Mouse (Mus musculus): ENCODE results near the gene Rbbp5.

The Rbbp5 gene

GRCm38 (mm10) chr1:132506058-132506457 is 28.9 kb downstream of the Rbbp5 start, which contains the start of gene Tmem81:
Gene Tmem81, plus strand, starts transcription at chr1:132506230.
- no peak for DNase-seq

DNA sequence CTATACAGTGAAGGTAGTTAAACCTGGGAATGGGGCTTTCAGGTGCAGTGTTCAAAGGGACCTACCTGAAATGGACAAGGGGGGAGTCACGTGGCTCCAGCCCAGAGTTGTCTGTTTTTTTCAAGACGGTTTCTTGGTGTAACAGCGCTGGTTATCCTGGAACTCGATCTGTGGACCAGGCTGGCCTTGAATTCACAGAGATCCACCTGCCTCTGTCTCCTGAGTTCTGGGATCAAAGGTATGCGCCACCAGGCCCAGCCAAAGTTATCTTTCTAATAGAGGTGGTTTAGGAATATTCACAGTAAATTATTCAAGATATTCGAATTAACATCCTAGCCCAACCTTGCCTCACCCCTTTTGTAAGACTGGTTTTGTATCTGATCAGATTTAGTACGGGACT is 29.5 kb downstream of the Rbbp5 start:
- DNase-seq: no peak

DNA sequence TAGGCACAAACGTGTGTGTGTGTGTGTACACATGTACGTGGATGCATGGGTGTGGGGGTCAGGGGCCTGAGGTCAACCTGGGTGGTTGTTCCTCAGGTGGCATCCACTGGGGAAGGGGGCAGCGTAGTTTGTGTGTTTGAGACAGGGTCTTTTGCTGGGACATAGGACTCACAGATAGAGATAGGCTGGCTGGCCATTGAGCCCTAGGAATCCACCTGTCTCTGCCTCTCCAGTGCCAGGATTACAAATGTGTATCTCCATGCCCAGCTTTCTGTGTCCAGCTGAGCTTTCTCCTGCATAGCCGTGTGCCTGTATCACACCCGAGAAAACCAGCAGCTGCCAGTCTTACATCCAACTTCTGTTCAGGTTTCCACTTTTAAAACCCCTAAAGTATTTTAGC is 32.6 kb downstream of the Rbbp5 start:
- DNase-seq: no peak

GRCm38 (mm10) chr1:132511521-132511920 is 34.4 kb downstream of the Rbbp5 start:
- DNase-seq: no peak

DNA sequence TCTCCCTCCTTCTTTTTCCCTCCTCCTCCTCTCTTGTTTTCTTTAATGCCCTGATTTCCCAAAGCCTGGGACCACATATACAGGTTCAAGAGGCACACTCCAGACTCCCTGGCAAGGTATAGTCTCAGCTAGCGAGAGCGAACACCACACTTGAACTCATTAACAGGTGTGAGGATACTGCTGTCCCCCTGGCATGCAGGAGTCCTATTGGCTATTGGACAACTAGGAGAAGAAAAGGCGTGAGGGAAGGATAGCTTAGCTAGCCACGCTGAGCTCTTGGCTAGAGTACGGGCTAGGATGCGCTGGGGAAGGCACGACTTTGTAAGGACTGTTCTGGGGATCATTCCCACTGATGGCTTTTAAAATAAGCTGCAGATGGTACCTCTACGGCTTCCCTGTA is 34.9 kb downstream of the Rbbp5 start:
- no peak for DNase-seq

DNA sequence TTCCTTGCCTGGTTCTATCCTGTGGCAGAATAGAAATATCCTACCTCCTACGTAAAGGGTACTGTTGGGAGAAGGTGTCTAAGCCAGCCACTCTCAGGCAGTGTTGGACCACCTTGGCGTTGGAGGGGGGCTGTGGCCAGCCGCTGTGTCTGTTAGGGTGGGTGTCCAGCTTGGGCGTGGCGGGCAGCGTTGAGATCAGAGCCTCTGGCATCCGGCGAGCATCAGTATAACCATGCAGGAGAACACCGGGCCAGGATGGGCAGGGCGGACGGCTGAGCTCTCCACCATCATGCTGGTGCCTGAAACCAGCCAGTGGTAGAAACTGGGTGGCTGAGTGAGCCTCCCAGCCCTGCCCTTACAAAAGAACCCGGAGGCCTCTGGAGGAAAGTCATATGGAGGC is 38.2 kb downstream of the Rbbp5 start:
- DNase-seq: no peak

GRCm38 (mm10) chr1:132516776-132517175 is 39.6 kb downstream of the Rbbp5 start:
- DNase-seq: no peak

GRCm38 (mm10) chr1:132518621-132519020 is 41.5 kb downstream of the Rbbp5 start:
- no peak for DNase-seq

GRCm38 (mm10) chr1:132519734-132520133 is 42.6 kb downstream of the Rbbp5 start:
- no peak for DNase-seq

GRCm38 (mm10) chr1:132520764-132521163 is 43.6 kb downstream of the Rbbp5 start:
- peak; percentile 70 for DNase-seq

- DNase-seq: no peak
These were observed 45.9 kb downstream of the Rbbp5 start for GRCm38 (mm10) chr1:132523048-132523447.

DNA sequence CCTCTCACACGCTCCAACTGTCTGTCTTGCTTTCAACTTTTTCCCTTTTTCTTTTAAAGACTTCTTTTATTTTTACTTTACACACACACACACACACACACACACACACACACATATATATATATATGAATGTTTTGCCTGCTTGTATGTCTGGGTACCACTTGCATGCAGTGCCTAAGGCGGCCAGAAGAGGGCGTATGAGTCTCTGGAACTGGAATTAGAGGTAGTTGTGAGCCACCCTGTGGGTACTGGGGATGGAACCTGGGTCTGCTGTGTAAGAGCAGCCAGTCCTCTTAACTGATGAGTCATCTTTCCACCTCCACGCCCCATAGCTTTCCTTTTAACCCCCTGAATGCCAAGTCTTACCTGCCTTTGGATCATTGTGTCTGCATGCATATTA is 46.8 kb downstream of the Rbbp5 start:
- peak; percentile 61 for DNase-seq

DNA sequence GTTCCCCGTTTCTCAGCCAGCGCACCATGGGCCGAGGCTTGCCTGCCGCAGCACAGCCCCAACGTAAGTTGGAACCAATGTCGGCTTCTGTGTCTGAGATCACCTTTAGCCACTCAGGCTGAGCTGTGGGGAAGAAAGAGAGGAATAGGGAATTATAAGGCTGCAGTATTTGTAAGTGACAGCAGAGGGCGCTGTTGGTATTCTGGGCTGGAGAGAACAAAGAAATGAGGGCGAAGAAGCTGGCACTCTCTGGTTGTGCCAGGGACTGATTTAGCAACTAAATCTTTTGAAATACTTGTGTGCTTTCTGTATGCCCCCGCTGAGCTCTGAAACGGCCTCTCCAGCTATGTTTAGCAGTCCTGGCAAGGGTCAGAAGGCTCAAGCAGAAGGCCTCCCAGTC is 48.7 kb downstream of the Rbbp5 start:
- peak; percentile 82 for DNase-seq

DNA sequence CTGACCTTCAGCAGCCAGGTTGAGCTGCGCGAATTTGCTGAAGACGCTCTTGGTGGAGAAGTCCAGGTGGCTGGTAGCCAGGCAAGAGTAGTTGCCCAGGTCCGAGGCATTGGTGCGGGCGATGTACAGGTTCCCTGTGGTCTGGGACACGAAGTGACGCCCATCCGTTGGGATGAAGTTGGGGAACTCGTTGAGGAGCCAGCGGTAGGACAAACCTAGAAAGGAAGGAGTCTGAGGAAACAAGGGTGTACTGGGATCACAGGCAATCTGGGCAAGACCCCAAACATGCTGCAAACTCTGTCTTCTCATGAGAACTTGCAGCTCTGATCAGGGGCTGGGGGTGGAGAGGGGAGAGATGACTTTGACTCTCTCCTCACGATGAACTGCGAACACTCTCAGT is 50.9 kb downstream of the Rbbp5 start:
- DNase-seq: no peak

DNA sequence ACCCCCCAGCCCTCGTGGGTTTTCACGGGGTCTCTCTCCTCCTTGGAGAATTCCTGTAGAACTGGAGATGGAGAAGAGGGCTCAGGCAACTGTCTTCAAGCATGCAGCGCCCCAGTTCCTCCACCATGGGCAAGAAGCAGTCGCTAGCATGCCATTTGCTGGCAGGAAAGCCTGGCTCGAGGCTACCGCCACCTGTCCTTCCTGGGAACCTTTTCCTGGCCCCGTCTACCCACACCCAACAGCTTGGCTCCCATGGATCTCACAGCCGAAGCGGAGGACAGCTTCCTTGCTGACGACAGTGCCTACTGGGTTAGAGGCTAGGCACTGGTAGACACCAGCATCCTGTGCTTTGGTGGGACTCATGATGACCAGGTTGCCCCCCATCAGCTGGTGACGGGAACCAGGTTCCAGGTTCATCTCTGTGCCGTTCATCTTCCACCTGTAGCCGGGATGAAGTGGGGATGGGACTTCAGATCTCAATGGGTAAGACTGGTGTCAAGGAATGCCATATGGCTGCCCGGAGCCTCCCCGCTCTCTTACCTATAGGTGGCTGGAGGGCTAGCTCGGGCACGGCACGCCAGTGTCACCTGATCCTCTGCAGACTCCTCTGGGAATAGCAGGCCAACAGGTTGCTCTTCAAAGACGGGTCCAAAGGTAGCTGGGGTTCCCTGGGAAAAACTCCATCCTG is 51.6 kb downstream of the Rbbp5 start:
- no peak for DNase-seq

DNA sequence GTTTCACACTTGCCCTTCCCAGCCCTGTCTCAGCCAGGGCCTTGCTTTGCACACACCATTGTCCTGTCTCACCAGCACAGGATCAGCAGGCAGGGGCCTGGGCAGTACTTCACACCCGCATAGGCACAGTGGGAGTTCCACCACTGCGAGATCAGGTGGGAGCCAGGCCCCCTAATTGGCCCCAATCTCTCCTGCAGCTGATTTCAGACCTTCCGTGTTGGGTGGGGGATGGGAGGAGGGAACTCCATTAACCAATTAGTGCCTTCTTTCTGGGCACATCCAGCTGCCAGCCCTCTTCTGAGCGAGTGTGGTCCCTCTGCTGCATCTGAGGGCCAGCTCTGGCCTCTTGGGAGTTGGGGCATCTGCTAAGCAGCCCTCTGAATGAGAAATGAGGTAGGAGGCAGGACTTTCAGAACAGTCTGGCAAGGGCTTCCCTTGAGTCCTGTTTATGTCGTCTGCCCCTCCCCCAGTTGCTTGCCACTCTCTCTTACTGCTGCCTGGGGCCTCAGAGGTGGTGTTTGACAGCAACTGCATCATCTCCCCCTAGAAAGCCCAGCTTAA is 53.5 kb downstream of the Rbbp5 start:
- DNase-seq: no peak

GRCm38 (mm10) chr1:132532521-132532920 is 55.4 kb downstream of the Rbbp5 start:
- no peak for DNase-seq

GRCm38 (mm10) chr1:132533840-132534239 is 56.7 kb downstream of the Rbbp5 start:
- no peak for DNase-seq

DNA sequence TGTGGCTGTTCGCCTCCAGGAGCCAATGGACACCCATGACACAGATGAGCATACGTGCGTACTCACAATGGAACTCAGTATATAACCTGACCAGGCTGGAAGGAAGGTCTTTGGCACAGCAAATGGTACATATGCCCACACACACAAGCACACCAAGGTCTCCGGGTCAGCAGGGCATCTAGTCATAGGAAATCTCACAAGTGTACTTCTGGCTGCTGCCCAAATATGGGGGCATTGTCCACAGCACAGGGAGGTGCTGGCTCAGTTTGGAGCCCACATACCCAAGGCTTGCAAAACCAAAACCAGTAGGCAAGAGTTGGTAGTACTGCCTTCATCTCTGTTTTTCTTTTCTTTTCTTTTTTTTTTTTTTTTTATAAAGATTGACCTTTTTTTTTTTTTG is 58.4 kb downstream of the Rbbp5 start:
- no peak for DNase-seq

DNA sequence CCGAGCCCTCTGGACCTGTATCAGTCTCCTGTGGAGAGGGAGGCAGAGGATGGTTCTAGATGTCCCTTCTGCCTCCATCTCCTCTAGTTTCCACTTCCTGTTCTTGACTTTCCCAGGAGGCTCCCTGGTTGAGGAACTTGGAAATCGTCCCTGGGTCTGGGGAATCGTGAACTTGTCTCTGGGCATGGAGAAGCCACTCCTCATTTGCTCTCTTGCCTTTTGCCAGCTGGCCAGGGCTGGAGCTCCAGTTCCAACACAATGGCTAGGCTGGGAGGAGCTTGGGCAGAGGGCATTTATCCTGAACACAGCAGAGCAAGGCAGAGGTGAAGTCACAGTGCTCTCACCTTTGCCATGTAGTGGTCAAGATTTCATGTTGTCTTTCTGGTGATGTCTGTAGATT is 59.3 kb downstream of the Rbbp5 start:
- DNase-seq: no peak

DNA sequence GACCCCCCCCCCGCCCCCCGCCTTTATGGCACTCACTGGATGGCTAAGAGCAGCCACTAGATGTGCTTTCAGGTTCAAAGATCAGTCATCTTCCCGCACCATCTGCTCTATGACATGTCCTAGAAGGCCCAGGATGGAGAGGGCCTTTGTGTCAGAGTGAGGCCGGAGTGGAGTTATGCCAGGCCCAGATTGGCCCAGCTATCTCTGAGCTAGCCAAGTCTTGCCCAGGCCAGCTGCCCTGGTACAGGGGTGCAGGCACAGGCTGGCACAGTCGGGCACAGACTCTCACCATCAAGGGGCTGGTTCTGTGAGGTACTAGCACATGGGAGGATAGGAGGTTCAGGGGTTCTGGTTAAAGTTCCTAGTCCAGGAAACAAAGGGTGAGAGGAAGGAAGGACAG is 60.6 kb downstream of the Rbbp5 start:
- no peak for DNase-seq

DNA sequence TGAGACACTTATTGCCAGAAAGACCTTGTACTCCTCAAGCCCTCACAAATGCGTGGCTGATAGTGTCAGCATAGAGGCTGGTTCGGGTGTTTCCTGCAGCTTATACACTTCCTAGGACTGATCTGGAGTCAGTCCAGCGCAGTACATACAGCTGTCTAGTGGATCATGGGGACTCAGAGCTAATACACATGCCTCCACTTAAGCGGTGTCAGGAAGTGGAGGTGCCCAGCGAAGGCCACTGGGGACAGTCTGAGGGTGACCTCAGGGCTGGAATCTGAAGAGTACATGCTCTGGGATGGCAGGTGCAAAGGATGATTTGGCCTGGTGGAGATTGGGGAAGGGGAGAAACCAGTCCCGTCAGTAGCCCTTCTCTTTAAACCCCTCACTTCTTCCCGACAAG is 63.5 kb downstream of the Rbbp5 start:
- DNase-seq: no peak

GRCm38 (mm10) chr1:132541171-132541823 is 64.1 kb downstream of the Rbbp5 start:
- no peak for DNase-seq

GRCm38 (mm10) chr1:132541824-132542599 is 64.8 kb downstream of the Rbbp5 start:
- DNase-seq: no peak
